Mouse (Mus musculus) midbrain, embryonic 11.5 days (tissue): ENCODE results near the gene L3mbtl4. TPM values are rescaled to one million over a fixed set of nuclear protein-coding genes. Genes with fewer than 3 reads are reported as not detected.
A peak's percentile ranks its signal among the peaks of the same experiment; 100 is the strongest.
"Not testable (repeated sequence)": the region's sequence is repeated elsewhere in the genome, so short reads cannot be mapped to it uniquely, and the experiment has no call there.

Source experiments
- ATAC-seq: fragments of 200-750 bp; cut with Nextera tagmentation; 2 replicates; pipeline ENCODE4 v1.8.0; 2017; ENCODE audit warnings: moderate TSS enrichment, moderate library complexity; ENCODE audit not compliant: low FRiP score
- DNase-seq: peaks from one replicate; pipeline ENCODE4 v3.0.0; 2015; ENCODE audit warnings: low spot score; ENCODE audit errors: missing footprints
- H3K27ac ChIP-seq: fragments of 300-500 bp; sonication (generic); 2 replicates; pipeline ENCODE4 v1.5.1; 2014; ENCODE audit warnings: low read depth, low read length
- H3K27me3 ChIP-seq: fragments of 300-500 bp; sonication (generic); 2 replicates; pipeline ENCODE4 v1.6.1; 2014; ENCODE audit warnings: mild to moderate bottlenecking, low read length, moderate library complexity, mixed read lengths; ENCODE audit not compliant: control insufficient read depth, insufficient read depth
- H3K36me3 ChIP-seq: fragments of 300-500 bp; sonication (generic); 2 replicates; pipeline ENCODE4 v1.6.1; 2014; ENCODE audit warnings: mild to moderate bottlenecking, low read length, moderate library complexity, mixed read lengths; ENCODE audit not compliant: control insufficient read depth, insufficient read depth
- H3K4me1 ChIP-seq: fragments of 300-500 bp; sonication (generic); 2 replicates; pipeline ENCODE4 v1.6.1; 2014; ENCODE audit warnings: low read length; ENCODE audit not compliant: control insufficient read depth, insufficient read depth
- H3K4me2 ChIP-seq: fragments of 300-500 bp; sonication (generic); 2 replicates; pipeline ENCODE4 v1.6.1; 2014; ENCODE audit warnings: mild to moderate bottlenecking, moderate library complexity
- H3K4me3 ChIP-seq: fragments of 300-500 bp; sonication (generic); 2 replicates; pipeline ENCODE4 v1.5.1; 2014; ENCODE audit warnings: low read depth, low read length
- H3K9ac ChIP-seq: fragments of 300-500 bp; sonication (generic); 2 replicates; pipeline ENCODE4 v1.6.1; 2014; ENCODE audit warnings: low read length
- H3K9me3 ChIP-seq: fragments of 300-500 bp; sonication (generic); 2 replicates; pipeline ENCODE4 v1.6.1; 2016; ENCODE audit warnings: low read length; ENCODE audit not compliant: control insufficient read depth
- WGBS: fragments of 180-500 bp; shearing (Covaris S2); extraction: QIAGEN DNeasy Blood & Tissue Kit; methylation state at CpG from one replicate; pipeline ENCODE4 v1.1.7; 2014; 5-methylcytosine and 5-hydroxymethylcytosine counted together
- polyA plus RNA-seq: library from polyadenylated mRNA; unstranded; fragments of >200 nt; fragmentation: Nextera tagmentation; extraction: Ambion mirVana; gene quantifications from 2 replicates; pipeline ENCODE4 v1.2.1, GENCODE M21; 2014

The L3mbtl4 gene
- polyA plus RNA-seq, 1 experiment from 2014 or later: 0.11 TPM

DNA sequence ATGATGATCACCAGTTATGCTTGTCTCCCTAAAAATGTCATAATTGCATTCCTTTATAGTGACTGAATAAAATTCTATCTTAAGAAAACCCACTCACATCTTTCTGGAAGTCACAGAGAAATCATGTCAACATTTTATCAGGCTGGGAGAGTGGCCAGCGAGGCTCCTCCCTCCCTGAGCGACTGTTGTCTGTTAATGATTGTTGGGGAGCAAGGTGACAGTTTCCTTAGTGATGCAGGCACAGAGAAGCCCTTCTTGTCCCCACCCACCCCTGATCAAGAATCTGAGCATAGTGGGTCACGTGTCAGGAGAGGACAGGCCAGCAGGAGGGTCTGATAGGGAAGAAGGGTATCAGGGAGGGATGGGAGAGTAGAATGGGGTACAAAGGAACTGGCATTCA, 59.8 kb downstream of the L3mbtl4 start:
- H3K4me3 ChIP-seq: no peak overlapping the region
- DNase-seq: no peak
- H3K9me3 ChIP-seq: no peaks in the 10 kb centered on the region
- H3K36me3 ChIP-seq: no peaks in the 10 kb centered on the region
- H3K4me2 ChIP-seq: no peak overlapping the region
- 73% methylated on average over 3 of the region's 3 CpGs for WGBS
- ATAC-seq: no peak
- H3K4me1 ChIP-seq: no peaks in the 10 kb centered on the region
- no peaks in the 10 kb centered on the region for H3K27me3 ChIP-seq
- H3K27ac ChIP-seq: no peak overlapping the region
- no peak overlapping the region for H3K9ac ChIP-seq

- peak; percentile 14 for DNase-seq
Measured at GRCm38 (mm10) chr17:68338917-68339553, 65.4 kb downstream of the L3mbtl4 start.

GRCm38 (mm10) chr17:68357687-68358086, 84.1 kb downstream of the L3mbtl4 start:
- Histone ChIP-seq H3K27me3 (no peaks in the 10 kb centered on the region), H3K4me1 (no peaks in the 10 kb centered on the region), H3K4me2 (no peak overlapping the region), H3K27ac (no peak overlapping the region), H3K9me3 (no peaks in the 10 kb centered on the region), H3K4me3 (no peak overlapping the region), H3K36me3 (no peaks in the 10 kb centered on the region), H3K9ac (no peak overlapping the region)
- 0 out of 2 replicates have a peak, but pooled peaks have one; percentile 46 for ATAC-seq
- WGBS: 25% methylated on average over 1 of the region's 1 CpGs
- DNase-seq: no peak

More at GRCm38 (mm10) chr17:68338917-68339553, 65.4 kb downstream of the L3mbtl4 start:
- Histone ChIP-seq H3K4me3 (no peak overlapping the region), H3K9me3 (no peaks in the 10 kb centered on the region), H3K36me3 (no peaks in the 10 kb centered on the region), H3K4me1 (no peaks in the 10 kb centered on the region), H3K27ac (no peak overlapping the region), H3K4me2 (no peak overlapping the region), H3K9ac (no peak overlapping the region), H3K27me3 (no peaks in the 10 kb centered on the region)
- no peak for ATAC-seq
- 80% methylated on average over 3 of the region's 3 CpGs for WGBS

DNA sequence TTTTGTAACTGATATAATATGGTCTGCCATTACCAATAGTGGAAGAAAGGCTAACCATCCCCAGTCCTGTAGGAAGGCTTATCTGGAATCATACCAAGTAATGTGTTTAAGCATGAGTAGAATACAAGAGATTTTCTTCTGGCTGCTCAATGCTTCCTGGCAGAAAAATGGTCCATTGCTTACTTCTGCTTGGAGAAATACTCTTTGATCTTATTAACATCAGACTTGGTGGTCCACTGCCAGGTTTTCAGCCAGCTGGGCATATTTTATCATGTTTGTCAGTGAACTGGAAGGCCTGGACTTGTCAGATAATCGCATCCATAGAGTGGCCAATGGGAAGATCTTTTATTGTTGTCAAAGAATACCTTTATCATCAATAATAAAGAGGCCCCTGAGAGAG, 97.5 kb downstream of the L3mbtl4 start:
- no peaks in the 10 kb centered on the region for H3K27me3 ChIP-seq
- ATAC-seq (no peak), DNase-seq (no peak)
- WGBS: 78% methylated on average over 1 of the region's 1 CpGs
- no peak overlapping the region for H3K9ac ChIP-seq
- H3K4me3 ChIP-seq: no peak overlapping the region
- no peaks in the 10 kb centered on the region for H3K36me3 ChIP-seq
- H3K9me3 ChIP-seq: no peaks in the 10 kb centered on the region
- H3K4me2 ChIP-seq: no peak overlapping the region
- no peak overlapping the region for H3K27ac ChIP-seq
- H3K4me1 ChIP-seq: no peaks in the 10 kb centered on the region

GRCm38 (mm10) chr17:68388481-68388880, 114.9 kb downstream of the L3mbtl4 start:
- Histone ChIP-seq H3K4me2 (no peak overlapping the region), H3K9me3 (no peaks in the 10 kb centered on the region)
- DNase-seq: no peak

GRCm38 (mm10) chr17:68405993-68406392, 132.4 kb downstream of the L3mbtl4 start:
- ATAC-seq (no peak), DNase-seq (peak; percentile 68)
- Histone ChIP-seq H3K9me3 (no peaks in the 10 kb centered on the region), H3K4me2 (no peak overlapping the region), H3K27me3 (no peaks in the 10 kb centered on the region), H3K4me1 (no peaks in the 10 kb centered on the region), H3K4me3 (no peak overlapping the region), H3K27ac (no peak overlapping the region), H3K9ac (no peak overlapping the region), H3K36me3 (no peaks in the 10 kb centered on the region)
- WGBS: 85% methylated on average over 1 of the region's 1 CpGs

More at GRCm38 (mm10) chr17:68388481-68388880, 114.9 kb downstream of the L3mbtl4 start:
- Histone ChIP-seq H3K4me3 (no peak overlapping the region), H3K27me3 (no peaks in the 10 kb centered on the region), H3K36me3 (no peaks in the 10 kb centered on the region), H3K27ac (no peak overlapping the region), H3K4me1 (no peaks in the 10 kb centered on the region), H3K9ac (no peak overlapping the region)
- no peak for ATAC-seq
- WGBS: 64% methylated on average over 5 of the region's 5 CpGs

- not testable (repeated sequence) for H3K4me3 ChIP-seq, DNase-seq, ATAC-seq, H3K27ac ChIP-seq, H3K9ac ChIP-seq, H3K9me3 ChIP-seq, H3K36me3 ChIP-seq, H3K27me3 ChIP-seq, H3K4me1 ChIP-seq, H3K4me2 ChIP-seq
- WGBS: 70% methylated on average over 1 of the region's 1 CpGs
Measured at GRCm38 (mm10) chr17:68407121-68407520, 133.5 kb downstream of the L3mbtl4 start.

- ATAC-seq (no peak), DNase-seq (no peak)
- H3K9me3 ChIP-seq: no peaks in the 10 kb centered on the region
- no peak overlapping the region for H3K4me2 ChIP-seq
- 72% methylated on average over 12 of the region's 12 CpGs for WGBS
- H3K4me3 ChIP-seq: no peak overlapping the region
- H3K27me3 ChIP-seq: no peaks in the 10 kb centered on the region
- H3K36me3 ChIP-seq: no peaks in the 10 kb centered on the region
- H3K4me1 ChIP-seq: no peaks in the 10 kb centered on the region
- H3K27ac ChIP-seq: no peak overlapping the region
- no peak overlapping the region for H3K9ac ChIP-seq
Measured at GRCm38 (mm10) chr17:68422663-68423498, 149.3 kb downstream of the L3mbtl4 start.

DNA sequence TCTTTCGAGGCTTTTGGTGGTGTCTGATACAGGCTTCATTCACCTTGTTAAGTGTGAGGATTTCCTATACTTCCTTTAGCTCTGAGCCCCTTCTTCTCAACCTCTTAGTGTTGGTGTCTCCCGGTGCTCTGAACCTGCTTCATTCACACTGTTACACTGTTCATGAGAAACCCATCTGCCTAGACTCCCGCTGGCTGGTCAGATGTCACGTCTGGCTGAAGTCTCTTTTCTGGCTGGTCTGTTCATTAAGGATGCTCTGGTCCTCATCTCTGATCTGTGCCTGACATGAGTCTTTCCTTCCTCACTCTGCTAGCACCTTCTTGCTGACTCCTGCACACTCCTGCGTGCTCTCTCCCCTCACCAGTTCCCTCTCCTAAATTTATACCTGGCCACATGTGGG, 160.0 kb downstream of the L3mbtl4 start:
- Histone ChIP-seq H3K36me3 (no peaks in the 10 kb centered on the region), H3K4me1 (no peaks in the 10 kb centered on the region), H3K27ac (no peak overlapping the region), H3K4me3 (no peak overlapping the region), H3K4me2 (no peak overlapping the region), H3K9ac (no peak overlapping the region), H3K27me3 (no peaks in the 10 kb centered on the region), H3K9me3 (no peaks in the 10 kb centered on the region)
- DNase-seq (no peak), ATAC-seq (no peak)
- WGBS: 71% methylated on average over 5 of the region's 5 CpGs
